Mouse (Mus musculus): ENCODE measurements around the gene Olfr867. TPM values are rescaled to one million over a fixed set of nuclear protein-coding genes. Genes with fewer than 3 reads are reported as not detected.

Gene Olfr867
- total RNA-seq (2021), result not detected in 2 replicates
- long read RNA-seq, result 0 reads

GRCm38 (mm10) chr9:20057462-20057861 lies at the start of gene Olfr867:
TSS of gene Olfr867 (minus strand) at chr9:20057562.
- DNase-seq, result no peak

- DNase-seq, result no peak
Measured at GRCm38 (mm10) chr9:20098326-20098725, 41.0 kb upstream of the Olfr867 start, which contains the start of gene Olfr868. TSS of gene Olfr868 (plus strand) at chr9:20098626.

- no peak for DNase-seq
Measured at GRCm38 (mm10) chr9:20073523-20074177, 16.3 kb upstream of the Olfr867 start.

GRCm38 (mm10) chr9:20071291-20071690 lies 13.9 kb upstream of the Olfr867 start:
- DNase-seq, result no peak

- DNase-seq, result no peak
Measured at GRCm38 (mm10) chr9:20070236-20070635, 12.9 kb upstream of the Olfr867 start.

GRCm38 (mm10) chr9:20047964-20048363 lies 9.4 kb downstream of the Olfr867 start:
- DNase-seq, result no peak

GRCm38 (mm10) chr9:20027935-20028334 lies 29.4 kb downstream of the Olfr867 start, which contains the start of gene Olfr866:
TSS of gene Olfr866 (minus strand) at chr9:20028035.
- no peak for DNase-seq

Small RNAs within 50 kb of the gene (microRNA-seq; reads per million reads assigned to microRNA genes)
- gene Gm26231, result 0 reads per million in 2 experiments
- gene Gm44395, result 0 reads per million in 2 experiments

Other genes starting within 250 kb of the Olfr867 start
- not detected in 2 replicates for gene Olfr860, start 207.8 kb downstream of the Olfr867 start, total RNA-seq (2021)
- gene Olfr862, start 169.6 kb downstream of the Olfr867 start, total RNA-seq (2021), result not detected in 2 replicates
- gene Olfr77, start 140.7 kb downstream of the Olfr867 start, total RNA-seq (2021), result 0.03 TPM in 1 of 2 replicates, not detected in the other
- not detected in 2 replicates for gene Olfr866, start 29.5 kb downstream of the Olfr867 start, total RNA-seq (2021)
- gene Olfr868, start 41.1 kb upstream of the Olfr867 start, total RNA-seq (2021), result not detected in 2 replicates
- not detected in 2 replicates for gene Olfr869, start 71.4 kb upstream of the Olfr867 start, total RNA-seq (2021)
- gene Olfr870, start 116.5 kb upstream of the Olfr867 start, total RNA-seq (2021), result not detected in 2 replicates
- gene Olfr871, start 154.6 kb upstream of the Olfr867 start, total RNA-seq (2021), result not detected in 2 replicates
- gene Olfr872, start 179.6 kb upstream of the Olfr867 start, total RNA-seq (2021), result not detected in 2 replicates
- gene Olfr39, start 224.8 kb upstream of the Olfr867 start, total RNA-seq (2021), result not detected in 2 replicates
- not detected in 2 replicates for gene Olfr873, start 241.0 kb upstream of the Olfr867 start, total RNA-seq (2021)